Mouse (Mus musculus) megakaryocyte, embryonic 14.5 days (primary cell): ENCODE results near the gene Myo1a.

Experiments
- FLI1 ChIP-seq: IDR thresholded peaks from 2 replicates; pipeline ENCODE4 v1.6.1; 2012; ENCODE audit warnings: low read length, inconsistent platforms, mixed read lengths
- GATA1 ChIP-seq: IDR thresholded peaks from 3 replicates; pipeline ENCODE4 v1.6.1; 2012; ENCODE audit warnings: mixed read lengths, low read length, inconsistent platforms, borderline replicate concordance

GRCm38 (mm10) chr10:127755246-127755645 is 50.3 kb downstream of the Myo1a start:
- no peak for TF ChIP-seq GATA1
- no peak for TF ChIP-seq FLI1
